Mouse (Mus musculus) heart, adult 8-10 months (tissue): ENCODE measurements around the gene Calr. TPM values are rescaled to one million over a fixed set of nuclear protein-coding genes. Genes with fewer than 3 reads are reported as not detected.

ENCODE experiments used
- microRNA-seq: library from miRNA; unstranded; fragments of <30 nt; microRNA quantifications from one replicate; pipeline ENCODE4 v1.2.0, GENCODE M21; 2022
- total RNA-seq, 4 experiments: library from RNA; stranded (reverse); gene quantifications; 2 replicates each; pipeline ENCODE4 v1.2.4; 2022

Calr gene
- total RNA-seq, 4 experiments from 2014 or later = 330 to 410 (median 343) TPM

Small RNAs within 50 kb of the gene (microRNA-seq; reads per million reads assigned to microRNA genes)
- gene Mir7069 = 2.5 reads per million

Other genes starting within 250 kb of the Calr start
- 10 to 100 TPM; 12.8 to 26.9 (median 17.4) TPM for gene Ier2, start 184.1 kb downstream of the Calr start, total RNA-seq
- gene Trmt1, start 160.6 kb downstream of the Calr start, total RNA-seq = 10 to 100 TPM; 30.9 to 41.7 (median 38.5) TPM
- gene Nacc1, start 159.1 kb downstream of the Calr start, total RNA-seq = 10 to 100 TPM; 26.7 to 36.0 (median 33.4) TPM
- gene Lyl1, start 145.5 kb downstream of the Calr start, total RNA-seq = 1 to 10 TPM; 3.5 to 4.8 (median 4.3) TPM
- under 1 TPM in 1 of 4 experiments, not detected in 3; 0.66 TPM for gene G430095P16Rik, start 123.9 kb downstream of the Calr start, total RNA-seq
- 100 to 1,000 TPM; 288 to 356 (median 295) TPM for gene Nfix, start 46.6 kb downstream of the Calr start, total RNA-seq
- 10 to 100 TPM; 10.3 to 13.2 (median 12.0) TPM for gene Dand5, start 24.1 kb downstream of the Calr start, total RNA-seq
- 10 to 100 TPM; 31.0 to 34.9 (median 33.1) TPM for gene Gadd45gip1, start 15.4 kb downstream of the Calr start, total RNA-seq
- gene Rad23a, start 6.3 kb downstream of the Calr start, total RNA-seq = 10 to 100 TPM; 82.8 to 92.9 (median 89.3) TPM
- 10 to 100 TPM; 19.9 to 24.6 (median 22.9) TPM for gene Farsa, start 10.1 kb upstream of the Calr start, total RNA-seq
- 1 to 10 TPM; 2.2 to 5.9 (median 4.1) TPM for gene Syce2, start 25.2 kb upstream of the Calr start, total RNA-seq
- 10 to 100 TPM; 77.8 to 99.2 (median 86.0) TPM for gene Gcdh, start 47.0 kb upstream of the Calr start, total RNA-seq
- gene Klf1, start 55.0 kb upstream of the Calr start, total RNA-seq = not detected
- gene Dnase2a, start 61.6 kb upstream of the Calr start, total RNA-seq = 10 to 100 TPM in 3 of 4 experiments, 1 to 10 TPM in 1; 7.9 to 15.7 (median 12.3) TPM
- gene Mast1, start 90.4 kb upstream of the Calr start, total RNA-seq = under 1 TPM; 0.06 to 0.19 (median 0.13) TPM
- not detected for gene Rtbdn, start 100.1 kb upstream of the Calr start, total RNA-seq
- gene Gm49661, start 122.5 kb upstream of the Calr start, total RNA-seq = 1 to 10 TPM in 2 of 4 experiments, not detected in 2; 2.4 to 5.9 TPM
- 100 to 1,000 TPM; 644 to 711 (median 676) TPM for gene Prdx2, start 122.7 kb upstream of the Calr start, total RNA-seq
- 10 to 100 TPM; 41.9 to 61.3 (median 55.0) TPM for gene Rnaseh2a, start 122.8 kb upstream of the Calr start, total RNA-seq
- 10 to 100 TPM; 17.8 to 32.3 (median 23.9) TPM for gene Junb, start 131.8 kb upstream of the Calr start, total RNA-seq
- 1 to 10 TPM; 1.9 to 3.5 (median 2.7) TPM for gene Hook2, start 143.7 kb upstream of the Calr start, total RNA-seq
- not detected for gene Best2, start 167.6 kb upstream of the Calr start, total RNA-seq
- 10 to 100 TPM; 63.5 to 72.5 (median 65.4) TPM for gene Asna1, start 178.3 kb upstream of the Calr start, total RNA-seq
- gene Trir, start 179.9 kb upstream of the Calr start, total RNA-seq = 10 to 100 TPM; 76.6 to 90.6 (median 78.6) TPM
- gene Tnpo2, start 190.0 kb upstream of the Calr start, total RNA-seq = 10 to 100 TPM; 29.6 to 32.4 (median 30.8) TPM
- 1 to 10 TPM; 2.9 to 4.0 (median 3.3) TPM for gene Fbxw9, start 213.1 kb upstream of the Calr start, total RNA-seq
- not detected for gene Gm5741, start 221.0 kb upstream of the Calr start, total RNA-seq
- 10 to 100 TPM; 32.7 to 36.4 (median 35.5) TPM for gene Dhps, start 224.8 kb upstream of the Calr start, total RNA-seq
- gene Wdr83os, start 233.8 kb upstream of the Calr start, total RNA-seq = 10 to 100 TPM; 40.8 to 45.3 (median 43.6) TPM
- 10 to 100 TPM; 26.6 to 32.4 (median 30.0) TPM for gene Wdr83, start 234.4 kb upstream of the Calr start, total RNA-seq
- 10 to 100 TPM; 21.9 to 36.3 (median 26.3) TPM for gene Man2b1, start 236.3 kb upstream of the Calr start, total RNA-seq